Mouse (Mus musculus) G1E (cell line): Measurements from ENCODE around the gene Tmem19.

Experiments
- CTCF ChIP-seq: IDR thresholded peaks from 2 replicates; pipeline ENCODE4 v1.5.1; 2012; ENCODE audit warnings: low read depth, low read length, inconsistent platforms, mixed read lengths
- GATA1 ChIP-seq: IDR thresholded peaks from 2 replicates; pipeline ENCODE4 v1.6.1; 2012; ENCODE audit warnings: borderline replicate concordance, low read length, inconsistent platforms, mixed read lengths
- GATA2 ChIP-seq: IDR thresholded peaks from 2 replicates; pipeline ENCODE4 v1.6.1; 2012; ENCODE audit warnings: low read depth, low read length, inconsistent platforms, borderline replicate concordance
- POLR2AphosphoS5 ChIP-seq: IDR thresholded peaks from 2 replicates; pipeline ENCODE4 v1.6.1; 2012; ENCODE audit warnings: low read depth, low read length, inconsistent platforms; ENCODE audit not compliant: insufficient replicate concordance
- TAL1 ChIP-seq: conservative IDR thresholded peaks from 2 replicates; pipeline ENCODE4 v1.6.1; 2012; ENCODE audit warnings: low read depth, low read length, inconsistent platforms, mixed read lengths

DNA sequence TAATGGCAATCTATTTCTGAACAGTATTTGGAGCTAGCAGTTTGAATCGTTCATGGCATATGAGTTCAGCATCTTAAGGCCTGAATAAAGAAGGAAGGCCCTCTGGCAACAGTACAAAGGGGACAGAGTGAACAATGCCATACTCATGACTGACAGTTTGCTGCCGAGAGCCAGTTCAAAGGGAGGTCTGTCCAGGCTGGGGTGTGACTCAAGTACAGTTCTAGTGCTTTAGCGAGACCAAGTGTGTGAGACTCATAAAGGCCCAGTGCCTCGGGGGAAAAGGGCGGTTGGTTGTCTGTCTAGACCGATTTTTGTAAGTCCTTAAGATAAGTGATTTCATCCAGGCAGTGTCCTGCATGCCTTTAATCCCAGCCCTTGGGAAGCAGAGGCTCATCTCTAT, 7.7 kb downstream of the Tmem19 start:
- TF ChIP-seq CTCF, result no peak
- TF ChIP-seq GATA1, result no peak
- TF ChIP-seq POLR2AphosphoS5, result no peak
- TF ChIP-seq TAL1, result no peak
- no peak for TF ChIP-seq GATA2
